Mouse (Mus musculus) frontal cortex, postnatal 14 days (tissue): Measurements from ENCODE around the gene Fgfr2.

ENCODE experiments used
- DNase-seq, 2 experiments: peaks; one replicate each; pipeline ENCODE4 v3.0.0; 2022; ENCODE audit warnings: low spot score in 2 of 2

The Fgfr2 gene

DNA sequence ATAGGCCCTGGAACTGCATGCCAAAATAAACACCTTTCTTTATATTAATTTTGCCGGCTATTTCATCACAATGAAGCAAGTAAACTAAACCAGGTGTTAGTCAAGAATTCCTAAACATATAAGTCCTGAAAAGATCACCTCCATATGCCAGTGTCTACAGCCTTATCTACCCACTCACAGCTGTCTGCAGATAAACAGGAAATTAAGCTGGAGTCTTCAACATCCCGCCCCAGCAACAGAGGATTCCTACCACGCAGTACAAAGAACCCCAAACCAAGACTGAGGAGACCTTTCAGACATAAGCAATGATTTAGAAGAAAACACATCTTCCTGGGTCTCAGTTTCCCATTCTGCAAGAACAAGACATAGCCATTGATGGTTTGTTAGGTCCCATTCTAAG, 235.1 kb downstream of the Fgfr2 start:
- DNase-seq = no peak

DNA sequence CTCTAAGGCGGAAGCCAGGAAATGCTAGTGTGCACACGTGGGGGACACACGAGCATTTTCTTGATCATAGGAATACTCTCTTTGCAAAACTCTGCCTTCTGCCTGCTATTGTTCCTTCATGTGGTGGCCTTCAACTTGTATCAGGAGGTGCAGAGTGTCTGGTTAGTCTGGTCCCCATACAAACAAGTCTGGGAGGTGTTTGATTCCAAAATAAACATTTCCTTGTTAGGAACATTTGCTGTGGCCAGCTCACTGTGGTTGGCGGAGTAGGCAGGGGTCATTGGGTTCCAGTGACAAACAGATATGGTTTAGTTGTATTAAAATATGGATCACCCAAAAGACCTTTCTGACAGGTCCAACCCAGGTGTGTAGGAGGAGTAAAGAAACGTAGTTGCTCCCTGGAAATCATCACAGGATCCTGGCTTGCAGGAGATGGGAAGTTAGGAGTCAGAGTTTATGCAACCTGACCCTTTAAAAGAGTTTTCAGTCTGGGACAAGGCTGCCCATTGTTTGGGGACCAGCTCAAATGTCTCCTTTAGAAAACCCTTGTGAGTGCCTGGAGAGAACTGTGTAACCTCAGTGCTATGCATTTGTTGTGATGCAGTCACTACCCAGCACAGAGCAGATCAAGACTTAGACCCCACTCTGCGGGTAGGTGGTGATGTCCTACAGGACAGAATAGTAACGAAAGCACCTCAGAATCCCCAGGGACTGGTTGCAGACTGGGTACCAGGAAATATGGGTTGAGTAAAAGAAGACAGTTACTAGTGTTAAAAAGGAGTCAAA, 235.9 kb downstream of the Fgfr2 start:
- DNase-seq = no peak

DNA sequence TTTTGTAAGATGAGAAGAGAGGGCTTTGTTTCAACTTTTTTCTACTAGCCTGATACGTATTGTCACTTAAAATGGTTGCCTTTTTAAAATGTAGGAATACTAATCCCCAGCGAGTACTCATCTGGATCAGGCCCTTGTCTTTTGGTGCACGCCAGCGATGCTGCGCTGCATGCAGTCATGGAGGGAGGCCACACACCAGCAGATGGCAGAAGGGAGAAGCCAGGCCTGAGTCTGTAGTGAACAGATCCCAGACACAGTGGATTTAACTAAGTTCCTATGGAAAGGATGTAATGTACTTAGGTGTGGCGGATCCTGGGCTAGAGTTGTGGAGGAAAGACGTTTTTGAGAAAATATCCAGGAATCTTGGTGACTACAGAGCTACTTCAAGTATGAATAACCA, 239.1 kb downstream of the Fgfr2 start:
- DNase-seq = no peak

DNA sequence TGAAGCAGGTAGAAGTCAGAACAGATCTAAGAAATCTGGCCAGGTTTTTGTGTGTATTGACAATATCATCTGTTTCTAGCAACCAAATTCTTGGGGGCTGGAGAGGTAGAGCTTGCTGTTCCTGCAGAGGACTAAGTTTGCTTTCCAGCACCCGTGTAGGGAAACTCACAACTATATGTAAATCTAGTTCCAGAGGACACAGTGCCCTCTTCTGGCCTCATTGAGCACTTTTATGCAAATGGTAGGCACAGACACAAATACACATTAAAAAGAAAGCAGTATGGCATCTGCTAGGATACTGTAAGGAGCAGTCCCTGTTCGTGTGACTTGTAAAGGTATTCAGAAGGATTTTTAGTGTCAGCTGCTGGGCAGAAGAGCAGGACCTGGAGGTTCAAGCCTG, 240.8 kb downstream of the Fgfr2 start:
- DNase-seq = no peak

DNA sequence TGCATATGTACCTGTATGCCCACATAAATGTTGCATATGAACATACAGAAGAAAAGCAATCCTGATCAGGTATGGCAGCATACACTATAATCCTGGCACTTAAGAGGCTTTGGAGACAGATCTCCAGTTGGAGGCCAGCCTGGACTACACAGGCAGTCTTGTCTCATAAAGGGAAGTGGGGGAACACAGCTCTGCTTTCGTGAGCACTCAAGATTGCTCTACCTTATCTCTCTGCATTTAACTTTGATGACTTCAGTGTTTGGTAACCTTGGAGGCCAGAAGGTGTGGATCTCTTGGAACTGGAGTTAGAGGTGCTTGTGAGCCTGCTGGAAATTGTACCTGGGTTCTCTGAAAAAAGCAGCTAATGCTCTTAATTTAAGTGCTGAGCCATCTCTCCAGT, 242.9 kb downstream of the Fgfr2 start:
- DNase-seq = no peak

DNA sequence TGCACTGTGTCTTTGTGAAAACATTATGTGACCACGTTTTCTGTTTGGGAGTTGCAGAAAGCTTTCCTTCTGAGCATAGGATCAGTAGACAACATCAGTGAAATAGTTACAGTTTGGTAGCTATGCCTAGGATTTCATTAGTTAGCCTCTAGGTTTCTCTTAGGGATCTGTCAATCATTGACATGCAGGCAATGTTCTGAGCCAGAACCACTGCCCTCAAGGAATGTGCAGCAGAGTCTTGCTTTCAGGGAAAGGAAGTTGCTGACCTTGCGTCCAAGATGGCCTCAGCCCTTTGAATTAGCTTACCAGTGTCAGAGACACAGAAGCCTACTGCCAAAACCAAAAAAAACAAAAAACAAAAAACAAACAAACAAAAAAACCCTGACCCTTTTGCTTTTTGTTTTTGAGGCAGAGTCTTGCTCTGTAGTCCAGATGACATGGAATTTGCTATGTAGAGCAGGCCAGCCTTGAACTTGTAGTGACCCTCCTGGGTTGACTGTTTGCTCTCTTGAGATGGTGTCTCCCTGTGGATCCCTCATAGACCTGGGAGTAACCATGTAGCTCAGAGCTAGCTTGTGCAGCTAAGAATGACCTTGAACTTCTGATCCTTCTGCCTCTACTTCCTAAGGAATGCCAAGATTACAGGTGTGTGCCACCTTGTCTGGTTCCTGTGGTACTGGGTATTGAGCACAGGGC, 247.6 kb downstream of the Fgfr2 start:
- no peak for DNase-seq

DNA sequence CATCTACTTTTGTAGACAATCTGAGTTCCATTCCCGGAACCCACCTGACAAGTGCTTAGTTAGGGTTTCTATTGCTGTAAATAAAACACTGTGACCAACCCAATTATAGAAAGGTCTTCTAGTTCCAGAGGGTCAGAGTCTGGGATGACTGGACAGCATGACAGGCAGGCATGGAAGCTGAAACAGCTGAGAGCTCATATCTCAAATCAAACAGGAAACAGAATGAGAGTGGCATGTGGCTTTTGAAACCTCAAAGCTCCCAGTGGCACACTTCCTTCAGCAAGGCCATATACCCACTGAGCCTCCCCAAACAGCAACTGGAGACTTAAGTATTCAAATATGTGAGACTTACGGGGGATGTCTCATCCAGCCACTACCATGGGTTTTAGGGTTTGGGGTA, 250.1 kb downstream of the Fgfr2 start:
- no peak for DNase-seq

DNA sequence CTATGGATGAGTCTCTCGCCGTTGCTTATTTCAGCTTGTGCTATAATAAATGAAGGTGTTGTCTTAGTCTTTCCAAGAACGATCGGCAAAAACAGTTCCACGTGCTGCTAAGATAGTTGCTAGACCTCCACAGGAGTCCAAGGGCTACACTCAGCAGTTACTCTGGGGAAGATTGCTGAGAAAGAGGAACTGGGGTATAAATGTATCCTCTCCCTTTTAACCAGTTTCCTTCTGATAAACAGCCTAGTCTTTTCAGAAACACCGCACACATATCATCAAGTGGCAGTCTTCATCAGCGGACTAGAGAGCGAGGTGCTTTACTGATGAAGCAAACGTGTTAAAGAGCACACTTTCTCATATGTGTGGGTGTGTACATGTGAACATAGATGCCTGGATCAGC, 256.8 kb downstream of the Fgfr2 start:
- no peak for DNase-seq

DNA sequence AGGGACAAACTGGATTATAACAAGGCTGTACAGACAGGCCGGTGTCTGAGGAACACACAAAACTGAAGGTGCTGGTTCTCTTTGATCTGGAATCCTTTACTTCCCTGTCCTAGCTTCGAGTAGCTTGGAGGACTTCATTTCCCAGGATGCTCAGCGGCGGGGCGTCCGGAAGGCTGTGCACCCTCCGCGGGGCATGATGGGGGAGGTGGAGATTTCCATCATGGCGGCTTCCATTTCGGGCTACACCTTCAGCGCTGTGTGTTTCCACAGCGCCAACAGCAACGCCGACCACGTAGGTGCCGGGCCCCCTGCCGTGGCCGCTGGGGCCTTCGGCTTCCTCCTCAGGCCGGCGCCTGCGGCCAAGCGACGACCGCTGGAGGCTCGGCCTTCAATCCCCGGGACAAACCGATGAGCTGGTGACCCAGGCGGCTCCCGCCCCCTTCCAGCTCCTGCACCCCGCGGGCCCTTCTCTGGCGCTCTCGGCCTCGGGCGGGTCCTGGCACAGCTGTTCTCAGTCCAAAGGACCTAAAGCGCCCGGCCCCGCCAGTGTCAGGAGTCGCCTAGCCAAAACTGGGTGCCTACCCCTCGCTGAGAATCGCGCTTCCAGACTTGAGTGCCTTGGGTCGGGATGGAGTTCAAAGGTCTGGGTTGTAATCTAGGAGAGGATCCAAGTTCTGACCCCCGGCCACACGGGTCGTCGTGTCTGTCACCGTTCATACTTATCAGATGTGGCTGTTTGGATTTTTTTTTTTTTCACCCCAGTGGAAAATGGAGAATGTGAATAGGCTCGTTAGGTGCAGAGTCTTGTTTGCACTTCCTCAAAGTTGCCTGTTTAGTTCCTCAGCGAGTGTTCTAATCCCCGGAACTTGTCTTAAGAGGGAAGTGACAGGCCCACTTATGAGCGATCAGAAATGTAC, 263.9 kb downstream of the Fgfr2 start, which contains the start of gene Abraxas2:
Gene Abraxas2, plus strand, starts transcription at position 184 of the 917 bp plus-strand sequence.
- DNase-seq = peak; percentile 76 to 84

DNA sequence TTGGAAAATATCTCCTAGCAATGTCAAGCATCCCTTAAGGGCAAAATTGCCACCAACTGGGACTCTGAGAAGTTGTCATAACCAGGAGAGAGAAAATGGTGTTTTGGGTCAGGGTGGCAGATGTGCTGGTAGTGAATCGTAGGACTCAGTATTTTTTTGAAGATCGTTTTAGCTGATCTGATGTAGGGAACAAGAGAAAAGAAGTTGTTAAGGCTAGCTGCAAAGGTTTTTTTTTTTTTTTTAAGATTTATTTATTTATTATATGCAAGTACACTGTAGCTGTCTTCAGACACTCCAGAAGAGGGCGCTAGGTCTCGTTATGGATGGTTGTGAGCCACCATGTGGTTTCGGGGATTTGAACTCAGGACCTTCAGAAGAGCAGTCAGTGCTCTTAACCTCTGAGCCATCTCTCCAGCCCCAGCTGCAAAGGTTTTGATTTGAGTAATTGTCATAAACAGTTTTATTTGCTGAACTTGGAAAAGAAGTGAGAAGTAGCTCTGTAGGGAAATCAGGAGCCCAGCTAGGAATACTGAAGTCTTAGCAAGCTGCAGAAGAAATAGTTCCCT, 265.0 kb downstream of the Fgfr2 start:
- DNase-seq = no peak

DNA sequence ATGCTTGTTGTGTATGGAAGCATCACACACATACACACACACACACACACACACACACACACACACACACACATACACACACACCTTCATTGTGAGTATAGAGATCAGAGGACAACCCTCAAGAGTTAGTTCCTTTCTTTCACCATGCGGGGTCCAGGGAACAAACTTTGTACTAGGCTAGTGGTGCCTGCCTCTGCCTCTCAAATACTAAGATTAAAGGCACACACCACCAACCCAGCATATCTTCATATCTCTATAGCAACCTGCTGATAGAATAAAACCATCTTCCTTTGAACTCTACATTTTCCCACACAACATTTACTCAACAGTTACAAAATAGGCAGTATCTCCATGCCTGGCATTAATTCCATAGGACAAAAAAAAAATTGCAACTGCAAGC, 267.1 kb downstream of the Fgfr2 start:
- DNase-seq = no peak

DNA sequence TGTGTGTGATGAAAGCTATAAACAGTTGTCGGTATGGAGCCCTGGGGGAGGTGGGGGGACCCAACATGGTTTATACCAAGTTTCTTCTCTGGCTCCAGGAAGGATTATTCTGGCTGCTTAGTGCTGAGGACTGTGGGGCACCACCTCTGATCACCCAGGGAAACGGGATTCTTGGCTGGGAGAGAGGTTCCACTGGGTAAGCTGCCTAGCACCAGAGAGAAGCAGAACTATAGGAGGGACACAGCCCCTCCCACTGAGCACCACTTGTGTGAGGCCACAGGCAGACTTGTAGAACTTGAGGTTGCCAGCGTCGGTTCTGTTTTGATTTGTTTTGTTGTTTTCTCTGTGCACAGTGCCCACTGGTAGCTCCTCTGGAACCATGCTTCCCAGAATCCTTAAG, 269.2 kb downstream of the Fgfr2 start:
- peak in 1 of 2 experiments; percentile 12 for DNase-seq

DNA sequence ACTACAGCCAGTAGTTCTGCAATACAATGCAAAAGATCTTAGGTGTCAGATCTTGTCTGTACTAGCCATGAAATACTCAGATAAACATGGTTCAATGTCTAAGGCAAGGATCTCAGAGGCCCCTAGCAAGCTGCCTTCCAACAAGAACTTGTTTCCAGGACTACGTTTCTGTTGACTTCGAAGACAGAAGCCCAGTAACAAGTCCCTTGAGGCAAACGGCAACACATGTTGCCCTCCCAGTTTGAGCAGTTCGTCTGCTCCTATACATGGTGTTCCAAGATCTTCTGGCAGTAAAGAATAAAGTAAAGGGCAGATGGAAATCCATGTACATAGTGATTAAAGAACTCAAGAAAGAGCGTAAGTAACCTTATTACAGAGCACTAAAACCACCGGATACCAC, 269.8 kb downstream of the Fgfr2 start:
- DNase-seq = no peak

DNA sequence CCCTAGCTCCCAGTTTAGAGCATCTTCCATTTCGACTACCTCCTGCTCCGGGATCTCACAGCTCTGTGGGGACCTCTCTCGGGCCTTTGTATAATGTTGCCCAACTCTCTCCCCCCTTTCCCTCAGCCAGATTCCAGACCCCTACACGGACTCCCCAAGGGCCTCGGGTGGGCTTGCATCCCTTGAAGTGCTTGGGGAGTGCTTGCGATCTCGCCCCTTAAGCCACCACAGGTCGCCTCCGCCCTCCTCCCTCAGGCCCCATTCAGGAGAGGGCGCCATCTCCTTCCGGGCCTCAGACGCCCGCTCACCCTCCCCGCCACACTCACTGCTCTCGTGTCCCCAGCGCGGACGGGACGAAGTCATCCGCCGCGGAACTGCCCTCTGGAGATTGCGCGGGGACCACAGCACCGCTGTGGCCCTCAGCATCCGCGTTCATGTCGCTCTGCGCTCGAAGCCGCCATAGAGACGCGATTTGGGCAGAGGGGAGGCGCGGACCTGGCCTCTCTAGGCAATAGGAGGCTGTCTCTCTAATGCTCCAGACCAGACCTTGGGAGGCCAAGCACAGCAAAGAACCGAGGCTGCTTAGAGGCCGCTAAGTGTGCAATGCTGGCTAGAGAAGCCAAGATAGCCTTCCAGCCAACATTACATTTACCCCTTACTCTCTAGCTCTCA, 270.8 kb downstream of the Fgfr2 start, which contains the start of gene Eef1akmt2:
Gene Eef1akmt2, minus strand, starts transcription at position 501 of the 672 bp plus-strand sequence.
- DNase-seq = peak; percentile 69 to 70

DNA sequence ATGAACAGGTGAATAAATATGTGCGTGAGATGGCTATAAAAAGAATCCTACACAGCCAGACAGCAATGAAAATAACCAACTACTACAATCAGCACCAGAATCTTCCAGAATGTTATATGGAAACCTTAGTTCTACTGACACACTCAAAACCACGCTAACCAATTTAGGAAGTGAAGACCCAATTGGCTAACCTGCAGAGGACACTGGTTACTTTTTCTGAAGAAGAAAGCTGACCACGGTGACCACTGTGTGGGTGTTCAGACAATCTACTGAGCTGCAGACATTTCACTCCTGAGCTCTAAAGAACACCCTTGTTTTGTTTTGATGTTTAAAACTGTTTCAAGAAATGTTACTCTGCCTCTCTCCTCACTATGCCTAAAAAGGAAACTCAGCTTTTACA, 280.0 kb downstream of the Fgfr2 start:
- DNase-seq = no peak

DNA sequence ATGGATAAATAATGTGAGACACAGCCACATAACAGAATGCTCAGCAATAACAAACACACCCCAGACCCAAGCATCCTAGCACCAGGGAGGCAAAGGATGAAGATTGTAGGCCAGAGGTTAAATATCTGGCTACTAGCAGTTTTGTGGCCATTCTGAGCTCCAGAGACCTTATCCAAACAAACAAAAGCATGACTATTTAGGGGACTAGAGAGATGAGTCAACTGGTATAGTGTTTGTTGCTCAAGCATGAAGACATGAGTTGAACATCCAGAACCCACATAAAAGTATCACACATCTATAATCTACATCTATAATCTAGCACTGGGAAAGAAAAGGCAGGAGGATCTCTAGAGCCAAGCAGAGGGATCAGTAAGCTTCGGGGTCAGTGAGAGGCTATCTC, 280.7 kb downstream of the Fgfr2 start:
- no peak for DNase-seq

DNA sequence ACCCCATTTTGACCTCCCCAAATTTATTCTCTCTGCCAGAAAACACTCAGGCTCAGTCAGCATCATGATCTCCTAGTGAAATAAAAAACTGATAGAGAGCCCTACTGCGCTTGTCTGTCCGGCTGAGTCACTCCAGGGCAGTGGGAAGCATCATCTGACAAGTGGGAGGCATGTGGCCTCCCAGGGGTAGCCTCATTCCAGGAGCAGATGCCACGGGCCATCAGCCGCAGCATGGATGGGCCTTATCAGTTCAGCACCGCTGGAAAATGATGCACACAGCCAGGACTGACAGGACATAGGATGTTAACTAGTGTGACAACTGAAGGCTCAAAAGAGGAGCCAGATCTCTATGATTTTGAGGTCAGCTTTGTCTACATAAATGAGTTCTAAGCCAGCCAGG, 281.9 kb downstream of the Fgfr2 start:
- DNase-seq = no peak

DNA sequence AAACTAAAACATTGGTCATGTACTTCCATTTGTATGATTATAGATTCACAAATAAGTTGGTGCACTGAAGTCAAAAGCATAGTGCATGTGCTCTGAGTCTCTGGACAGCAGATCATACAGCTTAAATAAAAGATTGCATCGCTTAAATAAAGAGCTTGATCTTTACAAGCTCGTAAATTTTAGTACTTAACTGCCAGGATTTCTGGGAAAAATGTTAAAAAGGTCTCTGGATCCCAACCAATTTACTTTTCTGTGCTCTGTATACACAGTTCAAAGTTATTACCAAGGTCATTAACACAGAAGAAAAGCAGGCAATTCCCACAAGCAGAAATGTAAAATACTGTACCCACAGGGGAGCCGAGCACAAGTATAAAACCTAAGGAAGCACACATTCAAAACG, 292.2 kb downstream of the Fgfr2 start:
- no peak for DNase-seq

DNA sequence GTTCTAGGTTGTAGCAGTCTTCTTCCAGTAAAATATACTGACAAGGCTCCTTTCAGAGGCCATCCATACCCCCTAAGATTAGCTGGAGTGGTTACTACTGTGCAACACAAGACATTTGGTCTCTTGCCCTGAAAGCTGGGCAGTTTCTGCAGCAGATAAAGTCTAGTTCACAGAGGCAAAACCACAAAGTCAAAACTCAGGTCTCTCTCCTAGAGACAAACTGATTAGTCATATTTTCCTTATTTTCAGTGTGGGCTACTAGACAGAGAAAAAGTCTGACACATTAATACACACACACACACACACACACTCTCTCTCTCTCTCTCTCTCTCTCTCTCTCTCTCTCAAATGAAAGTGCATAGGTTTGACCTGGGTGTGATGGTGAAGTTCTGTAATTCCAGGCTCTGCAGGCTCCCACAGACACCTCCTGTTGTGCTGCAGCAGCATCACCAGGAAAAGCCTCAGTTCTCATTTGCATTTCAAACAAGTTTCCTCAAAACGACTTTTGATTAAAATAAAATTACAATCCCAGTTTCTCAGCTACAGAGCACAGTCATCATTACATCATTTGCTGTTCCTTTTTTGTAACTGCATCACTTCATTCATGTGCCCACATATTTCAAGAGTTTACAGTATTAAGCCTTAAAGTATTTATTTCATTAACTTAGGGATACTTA, 298.7 kb downstream of the Fgfr2 start:
- DNase-seq = no peak

DNA sequence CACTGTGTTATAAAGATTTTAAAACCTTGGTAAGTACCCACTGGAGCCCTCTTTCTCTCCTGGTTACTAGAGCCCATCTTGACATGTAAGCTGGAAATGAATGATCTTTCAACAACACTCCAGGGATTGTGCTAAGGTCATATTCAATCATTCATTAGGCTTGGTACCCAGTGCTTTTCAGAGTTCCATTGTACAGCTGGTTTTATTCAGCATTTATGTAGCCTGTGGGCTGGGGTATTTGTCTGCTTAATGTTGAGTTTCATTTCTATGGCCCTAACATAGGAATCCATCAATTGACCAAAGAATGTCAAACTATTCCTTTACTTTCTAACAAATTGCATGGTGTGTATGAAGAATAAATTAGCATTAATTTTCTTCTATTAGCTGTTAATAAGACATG, 299.3 kb downstream of the Fgfr2 start:
- DNase-seq = no peak

DNA sequence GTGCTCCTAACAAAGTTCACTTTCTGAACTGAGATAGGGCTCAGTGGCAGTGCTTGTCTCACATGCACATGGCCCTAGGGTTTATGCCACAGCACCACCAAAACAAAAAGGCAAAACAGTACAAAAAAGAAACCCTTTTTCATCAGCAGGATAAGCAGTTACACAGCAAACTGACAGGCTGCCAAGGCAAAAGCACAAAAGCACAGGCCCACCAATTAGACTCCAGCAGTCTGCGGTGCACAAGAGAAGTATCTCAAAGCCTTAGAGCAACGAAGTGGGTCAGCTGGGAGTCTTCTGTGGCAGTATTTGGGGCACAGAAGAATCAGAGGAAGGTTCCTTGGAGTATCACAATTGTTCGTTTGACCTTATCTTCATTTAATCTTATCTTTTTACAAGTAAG, 302.5 kb downstream of the Fgfr2 start:
- DNase-seq = no peak
